Mouse (Mus musculus) ES-E14 (cell line): ENCODE measurements around the gene Zcchc2. TPM values are rescaled to one million over a fixed set of nuclear protein-coding genes. Genes with fewer than 3 reads are reported as not detected.

Experiments used
- DNase-seq: peaks from one replicate; pipeline ENCODE4 v3.0.0-alpha.2; 2013; ENCODE audit warnings: low read depth, low spot score
- H3K27ac ChIP-seq: 2 replicates; pipeline ENCODE4 v1.5.1; 2012; ENCODE audit warnings: low read depth, mild to moderate bottlenecking, low read length, moderate library complexity, mixed read lengths; ENCODE audit not compliant: poor library complexity, insufficient read depth, severe bottlenecking
- H3K36me3 ChIP-seq: 2 replicates; pipeline ENCODE4 v1.6.1; 2012; ENCODE audit warnings: mild to moderate bottlenecking, low read length, moderate library complexity, mixed read lengths; ENCODE audit not compliant: control insufficient read depth, poor library complexity, insufficient read depth, severe bottlenecking
- H3K4me1 ChIP-seq, 2 experiments: fragments of 150-350 bp in 1 of 2; sonication (generic) in 1 of 2; 2 replicates each; pipeline ENCODE4 v1.6.1; 2012; ENCODE audit warnings: low read length in 2 of 2, mild to moderate bottlenecking in 1 of 2, mixed read lengths in 1 of 2; ENCODE audit not compliant: control insufficient read depth in 2 of 2, insufficient read depth in 2 of 2, poor library complexity in 1 of 2
- H3K4me3 ChIP-seq, 2 experiments: fragments of 150-350 bp in 1 of 2; sonication (generic) in 1 of 2; 2 replicates each; pipeline ENCODE4 v1.5.1; 2012; ENCODE audit warnings: low read length in 2 of 2, low read depth in 1 of 2, mild to moderate bottlenecking in 1 of 2, mixed read lengths in 1 of 2; ENCODE audit not compliant: insufficient read depth in 1 of 2, poor library complexity in 1 of 2, severe bottlenecking in 1 of 2
- H3K9ac ChIP-seq: 2 replicates; pipeline ENCODE4 v1.6.1; 2012; ENCODE audit warnings: low read depth, mild to moderate bottlenecking, low read length, mixed read lengths; ENCODE audit not compliant: poor library complexity, insufficient read depth, severe bottlenecking
- H3K9me3 ChIP-seq: fragments of 150-350 bp; sonication (generic); 2 replicates; pipeline ENCODE4 v1.6.1; 2012; ENCODE audit warnings: low read depth, mild to moderate bottlenecking, low read length; ENCODE audit not compliant: control insufficient read depth, insufficient read depth
- CHD2 ChIP-seq: IDR thresholded peaks from 2 replicates; pipeline ENCODE4 v1.6.1; 2014; ENCODE audit warnings: mild to moderate bottlenecking, low read depth, low read length, inconsistent platforms
- HCFC1 ChIP-seq: IDR thresholded peaks from 2 replicates; pipeline ENCODE4 v1.6.1; 2012; ENCODE audit warnings: low read length, inconsistent platforms, borderline replicate concordance; ENCODE audit not compliant: insufficient read depth
- MAFK ChIP-seq: IDR thresholded peaks from 2 replicates; pipeline ENCODE4 v1.6.1; 2014; ENCODE audit warnings: mild to moderate bottlenecking, low read depth, low read length, inconsistent platforms; ENCODE audit not compliant: insufficient read depth
- ZC3H11A ChIP-seq: IDR thresholded peaks from 2 replicates; pipeline ENCODE4 v1.6.1; 2012; ENCODE audit warnings: low read depth, mild to moderate bottlenecking, inconsistent platforms, low read length, borderline replicate concordance
- ZNF384 ChIP-seq: IDR thresholded peaks from 2 replicates; pipeline ENCODE4 v1.6.1; 2012; ENCODE audit warnings: low read depth, low read length, inconsistent platforms
- in situ Hi-C, 2 experiments: fragments of 600-800 bp; cut with MboI; formaldehyde crosslinking; loops; one replicate each; pipeline ENCODE4 v1.15.1; 2025; ENCODE audit warnings: low sequenced_read_pairs in 2 of 2, inconsistent platforms in 1 of 2; ENCODE audit not compliant: unreplicated experiment in 2 of 2
- total RNA-seq: library from RNA; depleted of rRNA; stranded (reverse); fragments of 300-350 nt; gene quantifications from 2 replicates; pipeline ENCODE4 v1.2.3, GENCODE M21; 2012; rRNA removed

Gene Zcchc2
- total RNA-seq, 1 experiment = 9.5 TPM

DNA sequence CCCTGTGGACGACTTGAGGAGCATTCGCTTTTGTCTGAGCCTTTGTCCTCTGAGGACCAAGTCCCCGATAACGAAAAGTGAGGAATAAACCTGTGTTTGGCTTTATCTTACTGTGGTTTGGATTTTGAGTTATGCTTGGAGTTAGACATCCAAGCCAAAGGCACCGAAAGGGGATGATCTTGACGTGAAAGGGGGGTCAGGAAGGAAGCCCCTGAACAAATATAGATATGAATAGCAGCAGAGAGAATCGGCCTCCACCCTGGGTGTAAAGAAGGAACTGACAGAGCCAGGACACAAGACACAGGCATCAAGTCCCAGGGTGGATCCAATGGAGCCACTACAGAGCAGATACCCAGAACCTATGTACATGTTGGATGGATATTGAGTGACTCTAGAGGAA is 83.9 kb downstream of the Zcchc2 start:
- DNase-seq = no peak
- Histone ChIP-seq H3K36me3 (no peaks in the 10 kb centered on the region), H3K9ac (no peak overlapping the region), H3K9me3 (no peaks in the 10 kb centered on the region), H3K27ac (no peak overlapping the region), H3K4me1 (peaks cover 4 to 5% of the 10 kb centered on the region in 2 experiments; a peak in 2 of 4 replicates), H3K4me3 (no peak overlapping the region)
- TF ChIP-seq ZNF384 (no peak), ZC3H11A (no peak), MAFK (no peak), HCFC1 (no peak)
- in situ Hi-C loops = loop anchor here (5.0 to 25.0 kb wide), 2 partner anchors 313 to 323 kb away; no protein-coding TSS in a partner anchor

DNA sequence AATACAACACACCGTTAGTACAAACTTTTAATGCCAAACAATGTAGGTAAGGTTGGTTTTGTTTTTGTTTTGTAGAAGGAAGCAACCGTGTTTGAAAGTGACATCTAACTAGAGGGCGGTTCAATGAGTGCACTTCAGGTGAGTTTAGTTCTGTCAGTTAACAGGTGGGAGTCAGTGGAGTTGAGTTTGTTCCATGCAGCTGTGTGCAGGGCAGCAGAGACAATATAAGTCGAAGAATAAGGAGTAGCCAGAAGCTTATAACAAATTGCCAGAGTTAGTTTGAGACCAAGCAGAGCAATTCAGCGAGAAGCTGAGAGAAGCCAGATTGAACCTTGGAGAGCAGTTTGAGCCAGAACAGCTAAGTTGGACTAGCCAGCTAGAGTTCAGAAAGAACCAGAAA is 84.5 kb downstream of the Zcchc2 start:
- Histone ChIP-seq H3K36me3 (no peaks in the 10 kb centered on the region), H3K4me1 (peaks cover 4 to 5% of the 10 kb centered on the region in 2 experiments; a peak in 2 of 4 replicates), H3K9me3 (no peaks in the 10 kb centered on the region), H3K4me3 (no peak overlapping the region), H3K27ac (no peak overlapping the region), H3K9ac (no peak overlapping the region)
- DNase-seq = no peak
- TF ChIP-seq MAFK (no peak), HCFC1 (no peak), ZNF384 (no peak), ZC3H11A (no peak), CHD2 (no peak)
- in situ Hi-C loops = loop anchor here (5.0 to 25.0 kb wide), 2 partner anchors 313 to 323 kb away; no protein-coding TSS in a partner anchor

DNA sequence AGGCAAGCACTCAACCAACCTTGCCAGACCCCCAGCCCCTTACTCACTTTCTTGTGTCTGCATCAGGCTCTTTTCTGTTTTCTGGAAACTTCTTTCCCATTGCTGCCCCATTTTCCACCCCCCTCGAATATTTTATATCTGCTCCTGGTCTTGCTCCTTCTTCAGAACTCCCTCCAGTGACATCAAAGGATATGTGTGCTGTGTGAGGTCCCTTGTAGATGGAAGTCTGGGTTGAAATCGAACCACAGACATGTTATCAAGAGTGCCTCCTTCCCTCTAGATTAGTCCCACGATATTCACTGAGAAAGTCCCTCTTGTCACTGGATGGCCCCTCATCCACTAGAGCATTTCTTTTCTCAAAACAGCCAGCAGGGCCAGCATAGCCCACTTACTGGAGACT is 86.4 kb downstream of the Zcchc2 start:
- TF ChIP-seq HCFC1 (no peak), CHD2 (no peak), MAFK (no peak), ZNF384 (no peak), ZC3H11A (no peak)
- in situ Hi-C loops = no loop called here

DNA sequence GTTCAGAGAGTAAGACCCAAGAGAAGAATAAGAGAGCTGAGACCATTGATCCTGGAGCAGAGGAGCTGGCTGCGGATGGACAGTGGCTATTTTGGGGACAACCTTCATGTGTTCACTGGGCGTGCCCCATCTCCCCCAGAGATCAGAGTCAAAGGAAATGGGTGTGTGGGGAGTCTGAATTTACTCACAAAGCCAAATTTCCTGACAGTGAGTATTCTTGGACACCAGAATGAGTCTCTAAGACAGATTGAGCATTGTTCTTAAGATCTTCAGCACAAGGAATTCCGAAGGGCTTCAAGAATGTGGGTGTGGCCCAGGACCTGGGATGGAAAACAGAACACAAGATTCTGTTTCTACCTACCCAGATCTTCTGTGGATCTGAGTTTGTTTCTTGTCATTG is 87.0 kb downstream of the Zcchc2 start:
- in situ Hi-C loops = no loop called here
- H3K36me3 ChIP-seq = no peaks in the 10 kb centered on the region
- peaks cover 2 to 4% of the 10 kb centered on the region in 2 experiments; a peak in 2 of 4 replicates for H3K4me1 ChIP-seq
- DNase-seq = peak; percentile 24
- no peak overlapping the region for H3K4me3 ChIP-seq
- TF ChIP-seq MAFK (no peak), CHD2 (no peak), ZNF384 (no peak), ZC3H11A (no peak), HCFC1 (no peak)
- H3K27ac ChIP-seq = no peak overlapping the region
- no peaks in the 10 kb centered on the region for H3K9me3 ChIP-seq
- H3K9ac ChIP-seq = no peak overlapping the region

More for the DNA sequence above, 86.4 kb downstream of the Zcchc2 start:
- H3K4me3 ChIP-seq = no peak overlapping the region
- no peak overlapping the region for H3K9ac ChIP-seq
- no peak for DNase-seq
- no peaks in the 10 kb centered on the region for H3K36me3 ChIP-seq
- peaks cover 4% of the 10 kb centered on the region in 2 experiments; a peak in 2 of 4 replicates for H3K4me1 ChIP-seq
- H3K27ac ChIP-seq = no peak overlapping the region
- H3K9me3 ChIP-seq = no peaks in the 10 kb centered on the region

Other genes starting within 250 kb of the Zcchc2 start
- gene Tnfrsf11a, start 209.7 kb upstream of the Zcchc2 start, total RNA-seq = 2.1 and 2.2 TPM in 2 replicates
- 4.5 and 5.8 TPM in 2 replicates for gene Phlpp1, start 181.3 kb downstream of the Zcchc2 start, total RNA-seq